Mouse (Mus musculus): ENCODE measurements around the gene Gm34653.

- TF ChIP-seq CTCF (IDR thresholded peaks at IDR 0.05; ENCODE audit: low read depth, low read length): no peak
- TF ChIP-seq POLR2AphosphoS5 (IDR thresholded peaks at IDR 0.05; ENCODE audit: insufficient replicate concordance, low read depth, low read length): no peak
- TF ChIP-seq GATA1 (IDR thresholded peaks at IDR 0.05; ENCODE audit: borderline replicate concordance, low read length): no peak
- TF ChIP-seq GATA2 (IDR thresholded peaks at IDR 0.05; ENCODE audit: borderline replicate concordance, low read depth, low read length): no peak
Measured at GRCm38 (mm10) chr2:34804172-34804571, 28.6 kb upstream of the Gm34653 start.

Measured in G1E (cell line).